Mouse (Mus musculus): ENCODE measurements around the gene Nmnat2.
A peak's percentile ranks its signal among the peaks of the same experiment; 100 is the strongest.

Gene Nmnat2

GRCm38 (mm10) chr1:153095328-153095727 is 140.5 kb downstream of the Nmnat2 start:
- DNase-seq: no peak

GRCm38 (mm10) chr1:153095826-153096727 is 141.3 kb downstream of the Nmnat2 start:
- DNase-seq: peak; percentile 17

GRCm38 (mm10) chr1:153097017-153097675 is 142.4 kb downstream of the Nmnat2 start:
- DNase-seq: no peak

- no peak for DNase-seq
Measured at GRCm38 (mm10) chr1:153098586-153098985, 143.8 kb downstream of the Nmnat2 start.

- DNase-seq: no peak
Measured at GRCm38 (mm10) chr1:153100912-153101311, 146.1 kb downstream of the Nmnat2 start.

- peak; percentile 49 for DNase-seq
Measured at GRCm38 (mm10) chr1:153101327-153101880, 146.6 kb downstream of the Nmnat2 start.

- DNase-seq: no peak
Measured at GRCm38 (mm10) chr1:153102296-153103185, 147.7 kb downstream of the Nmnat2 start.

- no peak for DNase-seq
Measured at GRCm38 (mm10) chr1:153103186-153103554, 148.4 kb downstream of the Nmnat2 start.

- no peak for DNase-seq
Measured at GRCm38 (mm10) chr1:153104804-153105203, 150.0 kb downstream of the Nmnat2 start.

- no peak for DNase-seq
Measured at GRCm38 (mm10) chr1:153107866-153108265, 153.1 kb downstream of the Nmnat2 start.

- no peak for DNase-seq
Measured at GRCm38 (mm10) chr1:153109346-153109745, 154.6 kb downstream of the Nmnat2 start.

GRCm38 (mm10) chr1:153109836-153110235 is 155.0 kb downstream of the Nmnat2 start:
- DNase-seq: no peak

- no peak for DNase-seq
Measured at GRCm38 (mm10) chr1:153111596-153111995, 156.8 kb downstream of the Nmnat2 start.

- no peak for DNase-seq
Measured at GRCm38 (mm10) chr1:153115315-153115714, 160.5 kb downstream of the Nmnat2 start.

- DNase-seq: no peak
Measured at GRCm38 (mm10) chr1:153120544-153120943, 165.8 kb downstream of the Nmnat2 start.

GRCm38 (mm10) chr1:153121320-153121719 is 166.5 kb downstream of the Nmnat2 start:
- DNase-seq: no peak

GRCm38 (mm10) chr1:153122764-153123163 is 168.0 kb downstream of the Nmnat2 start:
- no peak for DNase-seq

GRCm38 (mm10) chr1:153124502-153124901 is 169.7 kb downstream of the Nmnat2 start:
- DNase-seq: no peak

- DNase-seq: peak; percentile 39
Measured at GRCm38 (mm10) chr1:153125287-153126275, 170.8 kb downstream of the Nmnat2 start.

GRCm38 (mm10) chr1:153126491-153127381 is 171.9 kb downstream of the Nmnat2 start:
- no peak for DNase-seq
